Mouse (Mus musculus) myocyte (in vitro differentiated cells): Measurements from ENCODE around the gene Chrm4. TPM values are rescaled to one million over a fixed set of nuclear protein-coding genes. Genes with fewer than 3 reads are reported as not detected.
A peak's percentile ranks its signal among the peaks of the same experiment; 100 is the strongest.

ENCODE experiments used
- H3K27me3 ChIP-seq: one replicate; pipeline ENCODE4 v1.6.1; 2011; ENCODE audit not compliant: control insufficient read depth, insufficient read depth, insufficient read length
- H3K36me3 ChIP-seq: one replicate; pipeline ENCODE4 v1.6.1; 2011; ENCODE audit not compliant: control insufficient read depth, insufficient read depth
- H3K4me2 ChIP-seq: one replicate; pipeline ENCODE4 v1.6.1; 2011; ENCODE audit warnings: low read depth, control low read depth
- H3K4me3 ChIP-seq: one replicate; pipeline ENCODE4 v1.5.1; 2011; ENCODE audit warnings: mild to moderate bottlenecking, control low read depth, moderate library complexity
- H3K79me2 ChIP-seq: one replicate; pipeline ENCODE4 v1.6.1; 2011; ENCODE audit not compliant: control insufficient read depth, insufficient read depth
- H3ac ChIP-seq: one replicate; pipeline ENCODE4 v1.6.1; 2011; ENCODE audit not compliant: control insufficient read depth, insufficient read length
- CEBPB ChIP-seq: IDR thresholded peaks from 2 replicates; pipeline ENCODE4 v1.6.1; 2011; ENCODE audit warnings: mild to moderate bottlenecking, moderate library complexity; ENCODE audit not compliant: poor library complexity, insufficient read depth, severe bottlenecking
- E2F4 ChIP-seq: IDR thresholded peaks from one replicate; pipeline ENCODE4 v1.6.1; 2011; ENCODE audit warnings: mild to moderate bottlenecking, control low read depth, moderate library complexity; ENCODE audit not compliant: insufficient read depth
- MAX ChIP-seq: IDR thresholded peaks from one replicate; pipeline ENCODE4 v1.6.1; 2011; ENCODE audit warnings: low read depth, mild to moderate bottlenecking, control low read depth
- MYOD1 ChIP-seq, 3 experiments: IDR thresholded peaks; one replicate each; pipeline ENCODE4 v1.6.1; 2011; ENCODE audit warnings: control low read depth in 2 of 3, low read depth in 2 of 3, mild to moderate bottlenecking in 2 of 3, moderate library complexity in 1 of 3; ENCODE audit not compliant: insufficient read length in 2 of 3, control insufficient read depth in 1 of 3
- MYOG ChIP-seq, 3 experiments: IDR thresholded peaks; one replicate each; pipeline ENCODE4 v1.6.1; 2011; ENCODE audit warnings: control low read depth in 2 of 3, low read depth in 2 of 3, mild to moderate bottlenecking in 2 of 3; ENCODE audit not compliant: insufficient read length in 2 of 3, control insufficient read depth in 1 of 3, insufficient read depth in 1 of 3
- POLR2A ChIP-seq: IDR thresholded peaks from one replicate; pipeline ENCODE4 v1.6.1; 2011; ENCODE audit warnings: low read depth, mild to moderate bottlenecking, control low read depth, moderate library complexity; ENCODE audit not compliant: insufficient read length
- POLR2AphosphoS2 ChIP-seq: IDR thresholded peaks from one replicate; pipeline ENCODE4 v1.6.1; 2011; ENCODE audit warnings: low read depth, control low read depth; ENCODE audit not compliant: insufficient read length
- REST ChIP-seq: IDR thresholded peaks from one replicate; pipeline ENCODE4 v1.6.1; 2011; ENCODE audit warnings: mild to moderate bottlenecking, control low read depth, moderate library complexity; ENCODE audit not compliant: insufficient read depth, insufficient read length
- SRF ChIP-seq: IDR thresholded peaks from one replicate; pipeline ENCODE4 v1.6.1; 2011; ENCODE audit warnings: low read depth; ENCODE audit not compliant: control insufficient read depth, insufficient read length
- TCF12 ChIP-seq: IDR thresholded peaks from one replicate; pipeline ENCODE4 v1.6.1; 2011; ENCODE audit warnings: mild to moderate bottlenecking, control low read depth; ENCODE audit not compliant: poor library complexity, insufficient read depth, severe bottlenecking
- TCF3 ChIP-seq: IDR thresholded peaks from one replicate; pipeline ENCODE4 v1.6.1; 2011; ENCODE audit warnings: low read depth, control low read depth; ENCODE audit not compliant: insufficient read length
- USF1 ChIP-seq: IDR thresholded peaks from one replicate; pipeline ENCODE4 v1.6.1; 2011; ENCODE audit warnings: low read depth, mild to moderate bottlenecking, control low read depth, moderate library complexity
- polyA plus RNA-seq: library from polyadenylated mRNA; unstranded; fragments of >200 nt; fragmentation: generic; extraction: Trizol; gene quantifications from one replicate; pipeline ENCODE4 v1.2.1, GENCODE M21; 2012; ENCODE audit warnings: missing spikeins

Gene Chrm4
- polyA plus RNA-seq, 1 experiment: 0.64 TPM

- Histone ChIP-seq H3K4me3 (no peak overlapping the region), H3K36me3 (peaks cover 45% of the 10 kb centered on the region), H3K79me2 (no peaks in the 10 kb centered on the region), H3ac (no peak overlapping the region), H3K27me3 (no peaks in the 10 kb centered on the region), H3K4me2 (no peak overlapping the region)
- TF ChIP-seq USF1 (no peak), REST (no peak), CEBPB (no peak)
Observed at GRCm38 (mm10) chr2:91913328-91914110, 13.5 kb upstream of the Chrm4 start.

- Histone ChIP-seq H3K4me2 (no peak overlapping the region), H3ac (no peak overlapping the region), H3K79me2 (no peaks in the 10 kb centered on the region), H3K27me3 (no peaks in the 10 kb centered on the region), H3K36me3 (peaks cover 33% of the 10 kb centered on the region), H3K4me3 (no peak overlapping the region)
- TF ChIP-seq CEBPB (no peak), USF1 (no peak), MYOD1 (IDR thresholded peaks at IDR 0.05; ENCODE audit: control insufficient read depth in 1 of 3, insufficient read length in 2 of 3, low read depth in 2 of 3) (no peak), TCF3 (no peak), SRF (no peak), POLR2A (no peak), REST (no peak), E2F4 (no peak), MAX (no peak), MYOG (IDR thresholded peaks at IDR 0.05; ENCODE audit: control insufficient read depth in 1 of 3, insufficient read depth in 1 of 3, insufficient read length in 2 of 3, low read depth in 2 of 3) (no peak), TCF12 (no peak), POLR2AphosphoS2 (no peak)
Observed at GRCm38 (mm10) chr2:91916346-91916977, 10.6 kb upstream of the Chrm4 start.

- no peak overlapping the region for H3K4me2 ChIP-seq
- peaks cover 27% of the 10 kb centered on the region for H3K36me3 ChIP-seq
- H3K27me3 ChIP-seq: peaks cover 4% of the 10 kb centered on the region
- H3K79me2 ChIP-seq: no peaks in the 10 kb centered on the region
- TF ChIP-seq E2F4 (no peak), MYOD1 (IDR thresholded peaks at IDR 0.05; ENCODE audit: control insufficient read depth in 1 of 3, insufficient read length in 2 of 3, low read depth in 2 of 3) (no peak), CEBPB (no peak), REST (no peak), POLR2A (no peak), MAX (no peak), MYOG (IDR thresholded peaks at IDR 0.05; ENCODE audit: control insufficient read depth in 1 of 3, insufficient read depth in 1 of 3, insufficient read length in 2 of 3, low read depth in 2 of 3) (no peak), TCF3 (no peak)
- no peak overlapping the region for H3ac ChIP-seq
- no peak overlapping the region for H3K4me3 ChIP-seq
Observed at GRCm38 (mm10) chr2:91917096-91917495, 10.0 kb upstream of the Chrm4 start.

- Histone ChIP-seq H3K4me2 (no peak overlapping the region), H3K27me3 (peaks cover 7% of the 10 kb centered on the region), H3ac (no peak overlapping the region), H3K36me3 (peaks cover 11% of the 10 kb centered on the region), H3K4me3 (no peak overlapping the region), H3K79me2 (no peaks in the 10 kb centered on the region)
- TF ChIP-seq POLR2A: no peak
- no peak for TF ChIP-seq SRF
- no peak for TF ChIP-seq MAX
- TF ChIP-seq TCF3: no peak
- no peak for TF ChIP-seq CEBPB
- TF ChIP-seq E2F4: no peak
- no peak for TF ChIP-seq MYOD1 (IDR thresholded peaks at IDR 0.05; ENCODE audit: control insufficient read depth in 1 of 3, insufficient read length in 2 of 3, low read depth in 2 of 3)
- TF ChIP-seq POLR2AphosphoS2: no peak
Observed at GRCm38 (mm10) chr2:91920130-91920529, 6.9 kb upstream of the Chrm4 start.

GRCm38 (mm10) chr2:91921181-91921789 lies 5.8 kb upstream of the Chrm4 start:
- H3ac ChIP-seq: no peak overlapping the region
- H3K4me2 ChIP-seq: no peak overlapping the region
- TF ChIP-seq TCF3: no peak
- TF ChIP-seq MYOG (IDR thresholded peaks at IDR 0.05; ENCODE audit: control insufficient read depth in 1 of 3, insufficient read depth in 1 of 3, insufficient read length in 2 of 3, low read depth in 2 of 3): peak in 1 of 3 experiments; percentile 11
- peak; percentile 97 for TF ChIP-seq REST
- TF ChIP-seq MYOD1 (IDR thresholded peaks at IDR 0.05; ENCODE audit: control insufficient read depth in 1 of 3, insufficient read length in 2 of 3, low read depth in 2 of 3): no peak
- H3K79me2 ChIP-seq: no peaks in the 10 kb centered on the region
- H3K36me3 ChIP-seq: peaks cover under 1% of the 10 kb centered on the region
- H3K27me3 ChIP-seq: peaks cover 7% of the 10 kb centered on the region
- peak overlapping the region; percentile 7 for H3K4me3 ChIP-seq
